Mouse (Mus musculus): Measurements from ENCODE around the gene Arhgap23. TPM values are rescaled to one million over a fixed set of nuclear protein-coding genes. Genes with fewer than 3 reads are reported as not detected.
A peak's percentile ranks its signal among the peaks of the same experiment; 100 is the strongest.

Gene Arhgap23
- polyA plus RNA-seq, 1 experiment from 2014 or later = 7.8 TPM

DNA sequence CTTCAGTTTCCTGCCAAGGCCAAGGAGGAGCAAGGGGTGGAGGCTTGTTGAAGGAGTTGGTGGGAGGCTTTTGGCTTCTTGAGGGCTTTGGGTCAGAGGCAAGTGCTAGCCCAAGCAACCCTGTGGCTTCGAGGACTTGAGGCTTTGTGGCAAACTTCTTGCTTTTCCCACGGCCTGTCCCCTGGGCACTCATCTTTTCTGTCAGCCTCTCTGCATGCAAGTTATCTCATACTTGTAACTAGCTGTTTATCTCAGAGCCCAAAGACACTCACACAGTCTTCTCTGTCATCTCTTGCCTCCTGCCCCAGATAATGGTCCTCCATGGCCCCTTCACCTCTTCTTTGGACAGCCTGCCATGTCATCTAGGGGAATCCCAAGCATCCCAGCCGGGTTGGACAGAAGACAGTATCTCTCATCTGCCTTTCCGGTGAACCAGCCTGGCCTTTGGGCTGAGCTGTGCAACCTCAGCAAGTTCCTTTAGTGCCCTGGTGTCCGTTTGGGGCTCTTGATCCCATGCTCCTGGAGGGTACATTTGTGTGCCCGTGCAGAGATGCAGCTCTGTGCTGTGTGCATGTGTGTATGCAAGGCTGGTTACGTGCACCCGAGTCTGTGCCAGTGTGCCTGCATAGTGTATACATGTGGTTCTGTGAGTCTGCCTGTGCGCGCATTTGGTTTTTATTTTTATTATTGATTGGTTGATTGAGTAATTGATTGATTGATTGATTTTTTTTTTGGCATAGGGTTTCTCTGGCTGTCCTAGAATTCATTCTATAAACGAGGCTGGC, 27.8 kb downstream of the Arhgap23 start:
- H3K9me3 ChIP-seq = no peaks in the 10 kb centered on the region
- WGBS = 58% methylated on average over 11 of the region's 11 CpGs
- peak overlapping the region; percentile 99 for H3K27ac ChIP-seq
- no peak for DNase-seq (ENCODE audit: low spot score)
- H3K36me3 ChIP-seq = peaks cover 56% of the 10 kb centered on the region
- peak overlapping the region; percentile 99 for H3K4me3 ChIP-seq
- H3K27me3 ChIP-seq (ENCODE audit: insufficient read depth, poor library complexity, severe bottlenecking) = no peaks in the 10 kb centered on the region
- peaks cover 87% of the 10 kb centered on the region for H3K4me1 ChIP-seq

- no peaks in the 10 kb centered on the region for H3K9me3 ChIP-seq
- H3K36me3 ChIP-seq = peaks cover 81% of the 10 kb centered on the region
- WGBS = 51% methylated on average over 6 of the region's 6 CpGs
- H3K4me3 ChIP-seq = peak overlapping the region; percentile 16; the same call in 1 of the 2 replicates
- peak overlapping the region; percentile 99 for H3K27ac ChIP-seq
- H3K27me3 ChIP-seq (ENCODE audit: insufficient read depth, poor library complexity, severe bottlenecking) = no peaks in the 10 kb centered on the region
- no peak for DNase-seq (ENCODE audit: low spot score)
- peaks cover 84% of the 10 kb centered on the region for H3K4me1 ChIP-seq
These were observed 30.3 kb downstream of the Arhgap23 start for GRCm38 (mm10) chr11:97445596-97445995.

DNA sequence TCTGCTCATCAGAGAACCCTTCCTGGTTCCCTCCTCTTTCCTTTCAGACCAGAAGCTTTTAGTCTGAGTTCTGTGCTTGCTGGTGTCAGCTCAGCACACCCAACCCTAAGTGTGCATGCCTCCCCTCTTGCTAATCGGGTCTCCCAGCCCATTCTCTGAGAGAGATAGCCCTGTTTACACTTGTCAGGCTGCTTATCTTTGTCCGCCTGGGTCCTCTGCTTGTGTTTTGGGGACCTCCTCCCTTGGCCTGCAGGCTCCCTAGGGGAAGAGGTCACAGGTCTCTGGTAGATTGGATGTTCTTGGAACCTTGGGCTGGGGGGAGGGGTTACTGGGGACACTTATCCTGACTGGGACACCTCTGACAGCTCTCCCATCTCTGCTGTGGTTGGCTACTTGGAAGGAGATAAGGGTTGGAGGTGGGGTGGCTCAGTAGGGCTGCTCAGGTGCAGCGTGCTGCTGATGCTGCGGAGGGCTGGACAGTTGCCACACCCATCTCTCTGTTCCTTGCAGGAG, 30.7 kb downstream of the Arhgap23 start:
- no peaks in the 10 kb centered on the region for H3K9me3 ChIP-seq
- 30% methylated on average over 4 of the region's 4 CpGs for WGBS
- H3K4me3 ChIP-seq = 0 out of 2 replicates have a peak overlapping the region, but pooled peaks have one; percentile 16
- peaks cover 86% of the 10 kb centered on the region for H3K36me3 ChIP-seq
- peak overlapping the region; percentile 99 for H3K27ac ChIP-seq
- peaks cover 85% of the 10 kb centered on the region for H3K4me1 ChIP-seq
- peak; percentile 97 for DNase-seq (ENCODE audit: low spot score)
- H3K27me3 ChIP-seq (ENCODE audit: insufficient read depth, poor library complexity, severe bottlenecking) = no peaks in the 10 kb centered on the region

- Histone ChIP-seq H3K9me3 (no peaks in the 10 kb centered on the region), H3K27me3 (ENCODE audit: insufficient read depth, poor library complexity, severe bottlenecking) (no peaks in the 10 kb centered on the region), H3K4me1 (peaks cover 76% of the 10 kb centered on the region), H3K27ac (no peak overlapping the region), H3K36me3 (peaks cover 98% of the 10 kb centered on the region), H3K4me3 (no peak overlapping the region)
- 77% methylated on average over 7 of the region's 7 CpGs for WGBS
- DNase-seq (ENCODE audit: low spot score) = no peak
These were observed 32.6 kb downstream of the Arhgap23 start for GRCm38 (mm10) chr11:97447979-97448378.

DNA sequence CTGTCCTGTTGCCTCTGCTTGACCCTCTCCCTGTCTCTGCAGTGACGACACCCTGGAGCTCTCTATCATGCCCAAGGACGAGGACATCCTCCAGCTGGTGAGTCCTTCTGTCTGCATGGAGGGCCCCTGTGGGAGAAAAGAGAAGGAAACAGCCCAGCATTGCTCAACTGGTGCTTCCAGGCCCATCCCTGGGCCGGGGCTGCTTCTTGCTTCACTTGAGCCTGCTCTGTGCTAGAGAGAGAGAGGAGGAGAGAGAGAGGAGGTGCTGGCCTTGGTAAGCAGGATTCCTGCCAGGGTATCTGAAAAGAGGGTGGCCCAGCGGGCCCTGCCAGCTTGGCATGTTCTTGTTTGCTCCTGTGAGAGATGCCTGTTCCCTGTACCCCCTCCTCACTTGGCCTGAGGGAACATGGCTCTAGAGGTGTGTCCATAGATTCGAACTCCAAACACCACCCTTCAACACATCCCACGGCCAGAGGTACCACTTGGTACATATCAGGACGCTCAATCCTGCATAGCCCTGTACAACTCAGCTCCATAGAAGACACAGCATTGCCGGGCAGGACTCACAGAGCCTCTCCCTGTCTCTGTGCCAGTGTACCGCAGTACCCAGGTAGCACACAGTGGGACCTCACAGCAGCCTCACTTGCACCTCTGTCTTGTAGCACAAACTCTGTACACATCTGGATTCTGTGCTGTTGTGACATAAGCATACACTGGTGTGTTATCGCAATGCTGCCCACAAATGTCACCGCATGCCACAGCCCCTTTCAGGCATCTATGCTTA, 33.5 kb downstream of the Arhgap23 start:
- H3K27ac ChIP-seq = peak overlapping the region; percentile 84
- no peak for DNase-seq (ENCODE audit: low spot score)
- 87% methylated on average over 11 of the region's 11 CpGs for WGBS
- H3K4me1 ChIP-seq = peaks cover 68% of the 10 kb centered on the region
- H3K4me3 ChIP-seq = no peak overlapping the region
- H3K36me3 ChIP-seq = peaks cover 100% of the 10 kb centered on the region
- no peaks in the 10 kb centered on the region for H3K9me3 ChIP-seq
- no peaks in the 10 kb centered on the region for H3K27me3 ChIP-seq (ENCODE audit: insufficient read depth, poor library complexity, severe bottlenecking)

- Histone ChIP-seq H3K4me1 (peaks cover 65% of the 10 kb centered on the region), H3K27ac (peak overlapping the region; percentile 84)
- 21% methylated on average over 14 of the region's 15 CpGs for WGBS
These were observed 34.4 kb downstream of the Arhgap23 start for GRCm38 (mm10) chr11:97449601-97450293.

GRCm38 (mm10) chr11:97450305-97450922, 35.1 kb downstream of the Arhgap23 start:
- 43% methylated on average over 10 of the region's 10 CpGs for WGBS
- Histone ChIP-seq H3K4me1 (peaks cover 58% of the 10 kb centered on the region), H3K36me3 (peaks cover 100% of the 10 kb centered on the region)

More at GRCm38 (mm10) chr11:97449601-97450293, 34.4 kb downstream of the Arhgap23 start:
- Histone ChIP-seq H3K36me3 (peaks cover 100% of the 10 kb centered on the region), H3K9me3 (no peaks in the 10 kb centered on the region), H3K27me3 (ENCODE audit: insufficient read depth, poor library complexity, severe bottlenecking) (no peaks in the 10 kb centered on the region), H3K4me3 (peak overlapping the region; percentile 55)
- DNase-seq (ENCODE audit: low spot score) = peak; percentile 94

DNA sequence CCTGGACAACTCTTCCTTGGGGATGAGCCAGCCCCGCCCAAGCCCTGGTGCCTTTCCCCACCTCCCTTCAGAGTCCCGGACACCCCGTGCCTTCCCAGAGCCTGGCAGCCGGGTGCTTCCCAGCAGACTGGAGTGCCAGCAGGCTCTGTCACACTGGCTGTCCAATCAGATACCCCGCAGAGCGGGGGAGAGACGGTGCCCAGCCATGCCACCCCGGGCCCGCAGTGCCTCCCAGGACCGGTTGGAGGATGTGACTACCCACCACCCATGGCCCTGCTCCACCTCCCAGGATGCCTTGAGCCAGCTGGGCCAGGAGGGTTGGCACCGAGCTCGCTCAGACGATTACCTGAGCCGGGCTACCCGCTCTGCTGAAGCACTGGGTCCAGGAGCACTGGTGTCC, 36.3 kb downstream of the Arhgap23 start:
- 0 out of 2 replicates have a peak overlapping the region, but pooled peaks have one; percentile 1 for H3K4me3 ChIP-seq
- 92% methylated on average over 15 of the region's 15 CpGs for WGBS
- DNase-seq (ENCODE audit: low spot score) = no peak

More at GRCm38 (mm10) chr11:97450305-97450922, 35.1 kb downstream of the Arhgap23 start:
- no peak for DNase-seq (ENCODE audit: low spot score)
- Histone ChIP-seq H3K4me3 (peak overlapping the region; percentile 55), H3K27ac (peak overlapping the region; percentile 84), H3K27me3 (ENCODE audit: insufficient read depth, poor library complexity, severe bottlenecking) (no peaks in the 10 kb centered on the region), H3K9me3 (no peaks in the 10 kb centered on the region)

GRCm38 (mm10) chr11:97457120-97457519, 41.8 kb downstream of the Arhgap23 start:
- H3K27me3 ChIP-seq (ENCODE audit: insufficient read depth, poor library complexity, severe bottlenecking) = no peaks in the 10 kb centered on the region
- no peak overlapping the region for H3K27ac ChIP-seq
- 0 out of 2 replicates have a peak, but pooled peaks cover 6% of the 10 kb centered on the region for H3K4me1 ChIP-seq
- no peaks in the 10 kb centered on the region for H3K9me3 ChIP-seq
- peaks cover 100% of the 10 kb centered on the region for H3K36me3 ChIP-seq
- WGBS = 79% methylated on average over 4 of the region's 4 CpGs
- H3K4me3 ChIP-seq = no peak overlapping the region
- no peak for DNase-seq (ENCODE audit: low spot score)

More for the DNA sequence above, 36.3 kb downstream of the Arhgap23 start:
- peak overlapping the region; percentile 49 for H3K27ac ChIP-seq
- peaks cover 46% of the 10 kb centered on the region for H3K4me1 ChIP-seq
- no peaks in the 10 kb centered on the region for H3K9me3 ChIP-seq
- no peaks in the 10 kb centered on the region for H3K27me3 ChIP-seq (ENCODE audit: insufficient read depth, poor library complexity, severe bottlenecking)
- H3K36me3 ChIP-seq = peaks cover 100% of the 10 kb centered on the region

DNA sequence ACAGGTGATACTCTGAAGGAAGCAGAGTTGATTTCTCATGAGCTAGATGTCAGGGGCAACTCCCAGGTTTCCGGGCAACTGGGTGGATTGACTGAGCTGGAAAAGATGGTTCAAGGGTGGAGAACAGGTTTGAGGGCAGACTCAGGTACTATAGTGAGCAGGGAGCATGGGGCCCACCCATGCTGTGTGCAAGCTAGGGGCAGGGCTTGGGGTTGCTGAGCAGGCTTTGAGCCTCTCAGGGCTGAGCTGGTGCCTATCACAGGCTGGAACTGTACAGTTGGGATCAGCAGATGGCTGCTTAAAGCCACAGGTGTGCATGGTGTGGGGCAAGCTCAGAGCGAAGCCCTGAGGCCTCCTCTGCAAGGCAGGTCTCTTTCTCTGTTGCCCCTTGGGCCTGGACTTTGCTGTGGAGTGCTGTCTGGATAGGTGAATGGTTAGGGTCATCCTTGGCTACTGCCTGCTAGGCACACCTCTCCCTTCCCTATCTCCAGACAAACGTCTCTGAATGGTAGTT, 46.0 kb downstream of the Arhgap23 start:
- no peak overlapping the region for H3K27ac ChIP-seq
- no peak for DNase-seq (ENCODE audit: low spot score)
- H3K9me3 ChIP-seq = no peaks in the 10 kb centered on the region
- no peak overlapping the region for H3K4me3 ChIP-seq
- WGBS = 90% methylated on average over 3 of the region's 3 CpGs
- H3K27me3 ChIP-seq (ENCODE audit: insufficient read depth, poor library complexity, severe bottlenecking) = no peaks in the 10 kb centered on the region
- peaks cover 7% of the 10 kb centered on the region; the same call in 1 of the 2 replicates for H3K4me1 ChIP-seq
- peaks cover 100% of the 10 kb centered on the region for H3K36me3 ChIP-seq

GRCm38 (mm10) chr11:97462538-97462937, 47.2 kb downstream of the Arhgap23 start:
- 86% methylated on average over 6 of the region's 6 CpGs for WGBS
- Histone ChIP-seq H3K9me3 (no peaks in the 10 kb centered on the region), H3K36me3 (peaks cover 100% of the 10 kb centered on the region), H3K27me3 (ENCODE audit: insufficient read depth, poor library complexity, severe bottlenecking) (no peaks in the 10 kb centered on the region), H3K4me3 (no peak overlapping the region), H3K4me1 (peaks cover 10% of the 10 kb centered on the region; the same call in 1 of the 2 replicates), H3K27ac (no peak overlapping the region)
- DNase-seq (ENCODE audit: low spot score) = no peak

DNA sequence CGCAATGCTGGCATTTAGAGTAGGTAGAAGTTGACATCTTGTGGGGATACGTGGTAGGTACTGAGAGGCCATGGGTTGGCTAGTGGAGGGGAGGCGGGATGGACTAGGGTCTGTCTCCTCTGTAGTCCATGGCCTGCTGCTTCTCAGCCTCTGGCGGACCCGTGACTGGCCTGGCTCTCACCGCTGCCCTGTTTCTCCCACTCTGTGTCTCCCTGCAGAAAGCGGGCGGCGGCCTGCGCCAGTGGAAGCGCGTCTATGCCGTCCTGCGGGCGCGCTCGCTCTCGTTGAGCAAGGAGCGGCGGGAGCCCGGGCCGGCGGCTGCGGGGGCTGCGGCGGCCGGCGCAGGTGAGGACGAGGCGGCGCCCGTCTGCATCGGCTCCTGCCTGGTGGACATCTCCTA, 47.8 kb downstream of the Arhgap23 start:
- no peaks in the 10 kb centered on the region for H3K9me3 ChIP-seq
- peak overlapping the region; percentile 25; the same call in 1 of the 2 replicates for H3K27ac ChIP-seq
- H3K4me3 ChIP-seq = no peak overlapping the region
- no peaks in the 10 kb centered on the region for H3K27me3 ChIP-seq (ENCODE audit: insufficient read depth, poor library complexity, severe bottlenecking)
- no peak for DNase-seq (ENCODE audit: low spot score)
- H3K36me3 ChIP-seq = peaks cover 100% of the 10 kb centered on the region
- WGBS = 53% methylated on average over 33 of the region's 33 CpGs
- H3K4me1 ChIP-seq = peaks cover 15% of the 10 kb centered on the region
